Mouse (Mus musculus) fibroblast of lung, adult 2 months (primary cell): ENCODE measurements at regions not wholly inside any gene's neighbourhood (a gene's known extent, or its start where the extent isn't known, plus 50 kb on each side); places are given as distances from the start of the nearest gene placed in this dataset.

Experiments used
- DNase-seq: peaks from one replicate; pipeline ENCODE4 v3.0.0-alpha.2; 2011; ENCODE audit warnings: low read depth

DNA sequence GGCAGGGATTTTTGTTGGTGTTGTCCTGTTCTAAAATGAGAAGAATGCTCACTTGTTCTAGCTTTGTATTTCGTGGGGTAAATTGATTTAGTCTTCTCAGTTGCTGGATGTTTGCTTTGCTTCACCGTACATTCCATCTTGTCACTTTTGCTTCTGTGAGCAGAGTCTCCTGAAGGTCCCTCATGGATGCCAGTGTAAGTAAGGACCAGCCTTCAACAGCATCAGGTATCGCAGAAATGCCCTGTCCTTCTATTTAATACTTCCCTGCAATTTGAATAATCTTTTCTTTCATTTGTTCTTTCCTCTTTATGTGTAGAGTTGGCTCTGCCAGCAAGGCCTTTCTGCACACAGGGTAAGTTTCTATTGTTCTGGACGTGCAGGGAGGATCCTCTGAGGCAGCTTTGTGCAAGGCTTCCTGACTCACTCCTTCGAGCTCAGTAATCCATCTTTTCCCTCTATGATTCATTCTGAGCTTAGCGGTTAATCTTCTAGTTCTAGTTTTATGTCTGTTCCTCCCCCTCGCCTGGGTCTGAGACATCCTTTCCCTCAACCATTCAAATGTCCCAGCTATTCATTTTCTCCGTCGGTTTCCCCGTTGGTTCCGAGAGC lies 55.7 kb upstream of the Gm5148 start:
- no peak for DNase-seq

DNA sequence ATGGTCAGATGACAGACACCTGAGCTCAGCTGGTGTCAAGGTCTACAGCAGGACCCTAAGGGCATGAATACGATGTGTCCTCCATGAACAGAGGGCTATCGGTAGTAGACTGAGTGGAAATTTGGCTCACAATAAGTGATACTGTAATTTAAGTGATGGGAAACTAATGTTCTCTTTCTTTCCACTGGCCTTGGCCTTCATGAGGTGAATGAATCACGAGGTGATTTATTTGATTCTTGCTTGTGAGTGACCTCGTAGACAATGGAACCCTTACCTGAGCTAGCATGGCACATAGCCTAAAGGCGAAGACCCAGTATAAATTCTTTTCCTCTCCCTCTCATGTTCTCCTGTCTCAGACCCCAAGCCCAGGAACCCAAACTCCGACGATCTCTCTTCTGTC lies 54.1 kb upstream of the Gm5148 start:
- DNase-seq: no peak

DNA sequence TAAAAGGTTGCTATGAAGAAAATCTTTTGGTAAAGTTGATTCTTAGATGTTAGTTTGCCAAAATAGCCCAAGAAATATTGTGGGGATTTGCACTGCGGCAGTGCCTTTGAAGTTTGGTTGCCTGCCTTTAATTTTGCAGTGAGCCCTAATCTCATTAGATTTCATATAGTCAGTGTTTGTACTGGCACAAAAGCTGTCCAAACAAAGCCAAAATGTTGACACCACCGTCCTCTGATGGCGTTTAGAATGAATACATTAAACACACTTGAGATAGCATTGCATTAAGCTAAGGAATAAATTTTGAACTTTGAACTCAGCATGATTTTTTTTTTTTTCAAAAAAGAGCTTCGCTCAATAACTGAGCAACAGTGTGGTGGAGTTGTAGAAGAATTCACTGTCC lies 51.9 kb upstream of the Gm5148 start:
- no peak for DNase-seq
